Mouse (Mus musculus): ENCODE results near the gene Slc15a5.

Slc15a5 gene

GRCm38 (mm10) chr6:137962836-137963235 is 116.9 kb downstream of the Slc15a5 start:
- no peak for DNase-seq (ENCODE audit: low read depth, low spot score)

- no peak for DNase-seq (ENCODE audit: low read depth, low spot score)
Measured at GRCm38 (mm10) chr6:137960023-137960778, 119.5 kb downstream of the Slc15a5 start.

DNA sequence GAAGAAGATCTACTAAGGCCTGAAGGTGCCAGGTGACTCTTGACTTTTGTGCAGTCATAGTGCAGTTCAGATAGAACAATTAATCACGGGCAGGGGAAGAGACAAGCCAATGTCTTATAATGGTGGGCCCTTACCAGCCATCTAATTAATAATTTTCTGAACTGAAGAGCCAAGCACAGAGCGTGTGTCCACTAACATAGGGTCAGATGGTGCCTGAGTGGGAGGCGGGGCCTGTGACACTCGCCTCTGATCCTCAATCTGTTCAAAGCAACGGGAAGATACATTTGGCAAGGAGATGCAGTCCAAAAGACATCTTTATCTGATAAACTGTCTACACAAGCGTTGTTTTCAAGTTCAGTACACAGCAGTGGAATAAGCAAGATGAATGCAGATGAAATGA is 122.1 kb downstream of the Slc15a5 start:
- no peak for DNase-seq (ENCODE audit: low read depth, low spot score)

DNA sequence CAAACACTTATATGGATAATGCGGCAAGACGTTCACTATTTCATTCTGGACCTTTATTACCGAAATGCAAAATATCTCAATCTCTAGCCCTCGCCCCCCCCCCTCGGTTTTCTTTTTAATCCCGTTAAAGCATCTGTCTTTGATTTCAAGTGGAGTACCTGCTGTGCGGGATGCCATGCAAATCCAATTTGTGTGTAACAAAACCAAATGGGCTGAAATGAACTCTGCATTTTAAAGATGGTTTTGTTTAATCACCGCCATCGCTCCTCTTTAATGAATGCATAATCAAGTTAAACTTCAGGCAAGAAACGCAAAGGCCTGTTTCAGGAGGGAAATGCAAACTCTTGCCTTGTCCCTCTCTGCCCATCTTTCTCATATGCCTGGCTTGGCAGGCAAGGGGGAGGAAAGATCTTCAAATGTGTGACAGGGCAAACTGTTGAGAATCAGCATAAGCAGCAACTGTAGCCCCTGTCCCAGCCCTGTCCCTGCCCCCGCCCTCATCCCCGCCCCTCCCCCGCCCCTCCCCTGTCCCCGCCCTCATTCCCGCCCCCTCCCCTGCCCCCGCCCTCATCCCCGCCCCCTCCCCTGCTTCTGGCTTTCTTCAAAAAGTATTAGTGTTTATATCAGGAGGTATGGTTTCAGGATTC is 122.8 kb downstream of the Slc15a5 start:
- DNase-seq (ENCODE audit: low read depth, low spot score) = no peak

DNA sequence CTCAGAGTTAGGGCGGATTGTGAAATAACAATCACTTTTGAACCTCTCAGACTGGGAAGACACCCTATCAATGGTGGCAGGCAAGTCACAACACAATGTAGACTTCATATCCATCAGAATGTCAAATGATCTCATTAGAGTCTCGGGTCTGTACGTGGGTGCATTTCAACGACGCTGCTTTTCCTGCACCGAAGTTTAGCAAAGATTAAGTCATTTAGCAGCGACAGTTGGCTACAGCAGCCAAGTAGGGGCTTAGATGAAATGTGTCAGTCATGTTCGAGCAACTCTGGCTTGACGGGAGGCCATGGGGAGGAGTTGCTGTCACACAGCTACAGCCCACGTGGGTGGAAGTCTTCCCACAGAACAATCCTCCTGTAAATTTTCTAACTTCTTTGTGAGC is 133.2 kb downstream of the Slc15a5 start:
- DNase-seq (ENCODE audit: low read depth, low spot score) = peak; percentile 54

DNA sequence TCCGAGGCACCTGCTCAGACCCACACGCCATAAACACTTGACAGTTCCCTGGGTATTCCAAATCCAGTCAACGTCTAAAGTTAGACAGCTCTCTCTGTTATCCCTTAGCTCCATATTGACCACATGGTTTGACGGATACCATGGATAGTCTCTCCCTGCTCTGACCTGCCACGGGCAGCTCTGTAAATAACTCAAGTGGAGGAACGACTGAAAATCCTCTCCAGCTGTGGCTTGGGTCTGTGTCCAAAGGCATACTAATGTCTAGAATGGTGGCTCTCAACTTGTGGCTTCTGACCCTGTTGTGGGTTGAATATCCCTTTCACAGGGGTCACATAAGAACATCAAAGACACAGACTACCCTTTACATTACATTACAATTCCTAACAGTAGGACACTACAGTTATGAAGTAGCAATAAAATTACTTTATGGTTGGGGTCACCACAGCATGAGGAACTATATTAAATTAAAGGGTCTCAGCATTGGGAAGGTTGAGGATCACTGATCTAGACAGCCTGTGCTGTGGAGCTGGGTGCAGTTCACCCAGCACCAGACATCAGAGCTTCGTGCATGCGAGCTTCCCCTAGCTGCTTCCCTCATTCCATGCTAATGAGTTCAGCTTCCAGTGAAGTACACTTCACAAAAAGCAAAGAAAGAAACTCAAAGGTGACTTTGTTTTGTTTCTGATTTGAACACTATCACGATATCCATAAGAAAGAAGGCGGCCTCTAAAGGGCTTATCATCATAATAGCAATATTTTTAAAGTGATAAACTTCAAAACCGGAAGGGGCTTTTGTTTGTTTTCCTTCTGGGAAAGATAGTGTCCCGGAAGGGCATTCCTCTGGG is 139.1 kb downstream of the Slc15a5 start:
- DNase-seq (ENCODE audit: low read depth, low spot score) = no peak

- DNase-seq (ENCODE audit: low read depth, low spot score) = no peak
Measured at GRCm38 (mm10) chr6:137937541-137937940, 142.2 kb downstream of the Slc15a5 start.

DNA sequence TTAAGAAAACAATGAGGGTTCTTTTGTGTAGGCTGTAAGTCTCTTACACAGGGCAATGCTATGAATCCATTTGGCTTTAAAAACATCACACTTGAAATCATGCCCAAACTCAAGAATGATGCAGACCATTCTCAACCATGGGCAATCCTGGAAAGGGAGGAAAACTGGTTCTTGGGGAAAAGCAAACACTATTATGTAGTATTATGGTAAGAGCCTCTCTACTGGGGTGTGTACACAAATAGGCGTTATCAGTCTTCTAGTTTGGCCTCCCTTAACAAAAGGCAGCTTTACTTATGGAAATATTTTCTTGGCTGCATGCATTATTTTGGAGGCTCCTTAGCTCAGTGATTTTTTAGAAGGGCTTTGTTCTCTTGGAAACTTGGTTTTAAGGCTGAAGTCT is 143.4 kb downstream of the Slc15a5 start:
- DNase-seq (ENCODE audit: low read depth, low spot score) = no peak

DNA sequence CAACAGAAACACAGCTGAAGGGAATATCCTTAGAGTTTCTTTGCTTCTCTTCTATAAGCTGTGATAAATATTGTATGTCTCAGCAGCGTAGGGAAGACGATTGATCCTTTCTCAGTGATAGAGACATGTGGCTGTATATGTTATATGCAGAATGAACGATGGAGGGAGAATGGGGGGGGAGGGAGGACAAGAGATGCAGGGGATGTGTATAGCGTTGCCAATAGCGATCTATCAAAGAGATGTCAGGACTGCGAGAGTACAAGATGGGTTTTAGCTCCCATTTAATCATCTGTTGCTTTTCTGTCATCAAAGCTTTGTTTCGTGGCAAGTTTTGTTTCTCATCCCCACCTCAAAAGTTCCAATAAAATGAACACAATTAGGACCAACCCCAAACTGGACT is 143.9 kb downstream of the Slc15a5 start:
- no peak for DNase-seq (ENCODE audit: low read depth, low spot score)

DNA sequence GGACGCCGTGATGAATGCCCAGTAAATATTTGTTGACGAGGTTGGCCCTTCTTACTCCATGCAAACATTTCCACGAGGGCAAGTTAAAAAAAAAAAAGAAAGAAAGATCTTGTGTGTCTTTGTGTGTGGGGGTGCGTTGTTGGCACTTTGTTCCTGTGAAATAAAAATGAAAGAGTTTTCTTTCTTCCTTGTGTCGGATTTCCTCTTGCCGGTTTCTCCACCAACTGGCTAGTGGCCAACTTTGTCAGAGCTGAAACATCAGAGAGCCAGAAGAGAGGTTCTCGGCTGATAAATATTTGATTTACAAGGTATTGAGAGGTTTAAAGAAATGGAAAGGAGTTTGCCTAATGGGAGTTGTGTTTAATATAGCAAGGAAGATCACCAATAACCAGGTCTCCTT is 144.4 kb downstream of the Slc15a5 start:
- peak; percentile 68 for DNase-seq (ENCODE audit: low read depth, low spot score)

DNA sequence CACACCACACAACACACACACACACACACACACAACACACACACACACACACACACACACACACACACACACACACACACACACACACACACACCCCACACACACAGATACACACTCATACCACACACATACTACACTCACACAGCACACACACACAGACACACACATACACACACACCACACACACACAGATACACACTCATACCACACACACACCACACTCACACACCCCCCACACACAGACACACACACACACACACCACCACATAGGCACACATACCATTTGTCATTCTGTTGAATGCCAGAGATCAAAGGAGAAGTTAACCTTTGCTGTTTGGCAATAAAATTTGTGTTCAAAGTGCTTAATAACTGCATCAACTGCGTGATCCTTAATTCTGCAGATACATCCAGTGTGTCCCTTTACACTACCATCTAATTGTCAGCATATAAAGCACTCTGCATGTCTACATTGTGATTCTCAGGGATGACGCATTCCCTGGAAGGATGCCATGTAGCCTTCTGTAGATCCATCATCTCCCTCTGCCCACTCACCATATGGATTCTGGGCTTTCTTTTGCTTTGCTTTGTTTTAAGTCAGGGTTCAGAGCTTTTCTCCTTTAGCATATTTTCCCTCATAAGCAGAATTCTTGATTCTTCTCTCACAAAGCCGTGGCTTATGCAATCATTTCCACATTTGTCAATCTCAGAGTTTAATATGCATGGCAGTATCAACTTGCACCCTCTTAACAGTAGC is 145.0 kb downstream of the Slc15a5 start:
- DNase-seq (ENCODE audit: low read depth, low spot score) = peak; percentile 94

All from brain, adult 2 months (tissue).